Mouse (Mus musculus): ENCODE results near the gene Camta1. TPM values are rescaled to one million over a fixed set of nuclear protein-coding genes. Genes with fewer than 3 reads are reported as not detected.

The Camta1 gene
- polyA plus RNA-seq, 1 experiment from 2014 or later = 140 TPM

GRCm38 (mm10) chr4:151690041-151690440 is 171.6 kb downstream of the Camta1 start:
- no peak overlapping the region for H3K27ac ChIP-seq (ENCODE audit: low read depth, low read length)
- WGBS = 93% methylated on average over 12 of the region's 12 CpGs
- H3K4me1 ChIP-seq (replicated peaks; ENCODE audit: control insufficient read depth, insufficient read depth, low read length) = peaks cover 5% of the 10 kb centered on the region; the same call in 1 of the 2 replicates
- no peaks in the 10 kb centered on the region for H3K9me3 ChIP-seq (ENCODE audit: control insufficient read depth, low read length)
- ATAC-seq (replicated peaks; ENCODE audit: low FRiP score) (no peak), DNase-seq (ENCODE audit: low spot score) (no peak)
- H3K9ac ChIP-seq (ENCODE audit: low read length) = no peak overlapping the region
- H3K36me3 ChIP-seq (ENCODE audit: control insufficient read depth, insufficient read depth, low read length) = no peaks in the 10 kb centered on the region
- no peak overlapping the region for H3K4me2 ChIP-seq (ENCODE audit: low read depth, low read length, severe bottlenecking)
- no peak overlapping the region for H3K4me3 ChIP-seq (ENCODE audit: low read depth, low read length)
- H3K27me3 ChIP-seq (ENCODE audit: control insufficient read depth, insufficient read depth, low read length) = no peaks in the 10 kb centered on the region

- H3K27me3 ChIP-seq (ENCODE audit: control insufficient read depth, insufficient read depth, low read length) = no peaks in the 10 kb centered on the region
- no peaks in the 10 kb centered on the region for H3K9me3 ChIP-seq (ENCODE audit: control insufficient read depth, low read length)
- no peak overlapping the region for H3K9ac ChIP-seq (ENCODE audit: low read length)
- H3K4me1 ChIP-seq (replicated peaks; ENCODE audit: control insufficient read depth, insufficient read depth, low read length) = no peaks in the 10 kb centered on the region
- H3K36me3 ChIP-seq (ENCODE audit: control insufficient read depth, insufficient read depth, low read length) = no peaks in the 10 kb centered on the region
- H3K27ac ChIP-seq (ENCODE audit: low read depth, low read length) = no peak overlapping the region
- 90% methylated on average over 5 of the region's 5 CpGs for whole genome bisulfite sequencing
- no peak for DNase-seq (ENCODE audit: low spot score)
- H3K4me2 ChIP-seq (ENCODE audit: low read depth, low read length, severe bottlenecking) = no peak overlapping the region
- ATAC-seq (replicated peaks; ENCODE audit: low FRiP score) = no peak
- no peak overlapping the region for H3K4me3 ChIP-seq (ENCODE audit: low read depth, low read length)
These were observed 173.5 kb downstream of the Camta1 start for GRCm38 (mm10) chr4:151688206-151688605.

- no peak overlapping the region for H3K4me2 ChIP-seq (ENCODE audit: low read depth, low read length, severe bottlenecking)
- H3K9me3 ChIP-seq (ENCODE audit: control insufficient read depth, low read length) = no peaks in the 10 kb centered on the region
- no peak overlapping the region for H3K9ac ChIP-seq (ENCODE audit: low read length)
- WGBS = 89% methylated on average over 7 of the region's 7 CpGs
- no peaks in the 10 kb centered on the region for H3K27me3 ChIP-seq (ENCODE audit: control insufficient read depth, insufficient read depth, low read length)
- no peak overlapping the region for H3K27ac ChIP-seq (ENCODE audit: low read depth, low read length)
- no peaks in the 10 kb centered on the region for H3K4me1 ChIP-seq (replicated peaks; ENCODE audit: control insufficient read depth, insufficient read depth, low read length)
- no peak overlapping the region for H3K4me3 ChIP-seq (ENCODE audit: low read depth, low read length)
- no peaks in the 10 kb centered on the region for H3K36me3 ChIP-seq (ENCODE audit: control insufficient read depth, insufficient read depth, low read length)
- DNase-seq (ENCODE audit: low spot score) = no peak
- no peak for ATAC-seq (replicated peaks; ENCODE audit: low FRiP score)
These were observed 177.1 kb downstream of the Camta1 start for GRCm38 (mm10) chr4:151684596-151684995.

- no peak overlapping the region for H3K27ac ChIP-seq (ENCODE audit: low read depth, low read length)
- 84% methylated on average over 12 of the region's 12 CpGs for WGBS
These were observed 178.7 kb downstream of the Camta1 start for GRCm38 (mm10) chr4:151682831-151683488.

GRCm38 (mm10) chr4:151672452-151672851 is 189.2 kb downstream of the Camta1 start:
- peak; percentile 30; the same call in 1 of the 2 replicates for ATAC-seq (replicated peaks; ENCODE audit: low FRiP score)
- WGBS = 79% methylated on average over 13 of the region's 13 CpGs
- no peak for DNase-seq (ENCODE audit: low spot score)
- H3K9ac ChIP-seq (ENCODE audit: low read length) = no peak overlapping the region
- H3K36me3 ChIP-seq (ENCODE audit: control insufficient read depth, insufficient read depth, low read length) = no peaks in the 10 kb centered on the region
- H3K4me2 ChIP-seq (ENCODE audit: low read depth, low read length, severe bottlenecking) = no peak overlapping the region
- no peaks in the 10 kb centered on the region for H3K27me3 ChIP-seq (ENCODE audit: control insufficient read depth, insufficient read depth, low read length)
- H3K9me3 ChIP-seq (ENCODE audit: control insufficient read depth, low read length) = no peaks in the 10 kb centered on the region
- no peak overlapping the region for H3K27ac ChIP-seq (ENCODE audit: low read depth, low read length)
- no peak overlapping the region for H3K4me3 ChIP-seq (ENCODE audit: low read depth, low read length)
- no peaks in the 10 kb centered on the region; the same call in 1 of the 2 replicates for H3K4me1 ChIP-seq (replicated peaks; ENCODE audit: control insufficient read depth, insufficient read depth, low read length)

More at GRCm38 (mm10) chr4:151682831-151683488, 178.7 kb downstream of the Camta1 start:
- DNase-seq (ENCODE audit: low spot score) (no peak), ATAC-seq (replicated peaks; ENCODE audit: low FRiP score) (no peak)
- H3K4me3 ChIP-seq (ENCODE audit: low read depth, low read length) = no peak overlapping the region
- no peaks in the 10 kb centered on the region for H3K4me1 ChIP-seq (replicated peaks; ENCODE audit: control insufficient read depth, insufficient read depth, low read length)
- no peaks in the 10 kb centered on the region for H3K27me3 ChIP-seq (ENCODE audit: control insufficient read depth, insufficient read depth, low read length)
- no peaks in the 10 kb centered on the region for H3K36me3 ChIP-seq (ENCODE audit: control insufficient read depth, insufficient read depth, low read length)
- no peak overlapping the region for H3K4me2 ChIP-seq (ENCODE audit: low read depth, low read length, severe bottlenecking)
- H3K9ac ChIP-seq (ENCODE audit: low read length) = no peak overlapping the region
- peaks cover 5% of the 10 kb centered on the region; the same call in 1 of the 2 replicates for H3K9me3 ChIP-seq (ENCODE audit: control insufficient read depth, low read length)

- H3K4me2 ChIP-seq (ENCODE audit: low read depth, low read length, severe bottlenecking) = no peak overlapping the region
- no peaks in the 10 kb centered on the region for H3K4me1 ChIP-seq (replicated peaks; ENCODE audit: control insufficient read depth, insufficient read depth, low read length)
- no peak overlapping the region for H3K9ac ChIP-seq (ENCODE audit: low read length)
- no peak overlapping the region for H3K27ac ChIP-seq (ENCODE audit: low read depth, low read length)
- H3K9me3 ChIP-seq (ENCODE audit: control insufficient read depth, low read length) = no peaks in the 10 kb centered on the region
- WGBS = 80% methylated on average over 12 of the region's 12 CpGs
- H3K36me3 ChIP-seq (ENCODE audit: control insufficient read depth, insufficient read depth, low read length) = no peaks in the 10 kb centered on the region
- no peaks in the 10 kb centered on the region for H3K27me3 ChIP-seq (ENCODE audit: control insufficient read depth, insufficient read depth, low read length)
- no peak for DNase-seq (ENCODE audit: low spot score)
- no peak overlapping the region for H3K4me3 ChIP-seq (ENCODE audit: low read depth, low read length)
- no peak for ATAC-seq (replicated peaks; ENCODE audit: low FRiP score)
These were observed 195.2 kb downstream of the Camta1 start for GRCm38 (mm10) chr4:151666411-151666901.

- H3K4me2 ChIP-seq (ENCODE audit: low read depth, low read length, severe bottlenecking) = no peak overlapping the region
- no peaks in the 10 kb centered on the region for H3K36me3 ChIP-seq (ENCODE audit: control insufficient read depth, insufficient read depth, low read length)
- H3K9ac ChIP-seq (ENCODE audit: low read length) = no peak overlapping the region
- no peaks in the 10 kb centered on the region for H3K27me3 ChIP-seq (ENCODE audit: control insufficient read depth, insufficient read depth, low read length)
- no peaks in the 10 kb centered on the region for H3K4me1 ChIP-seq (replicated peaks; ENCODE audit: control insufficient read depth, insufficient read depth, low read length)
- 61% methylated on average over 9 of the region's 9 CpGs for WGBS
- no peak for DNase-seq (ENCODE audit: low spot score)
- no peak overlapping the region for H3K27ac ChIP-seq (ENCODE audit: low read depth, low read length)
- no peak overlapping the region for H3K4me3 ChIP-seq (ENCODE audit: low read depth, low read length)
- no peaks in the 10 kb centered on the region for H3K9me3 ChIP-seq (ENCODE audit: control insufficient read depth, low read length)
- ATAC-seq (replicated peaks; ENCODE audit: low FRiP score) = no peak
These were observed 200.2 kb downstream of the Camta1 start for GRCm38 (mm10) chr4:151661486-151661885.

- no peaks in the 10 kb centered on the region for H3K4me1 ChIP-seq (replicated peaks; ENCODE audit: control insufficient read depth, insufficient read depth, low read length)
- H3K27ac ChIP-seq (ENCODE audit: low read depth, low read length) = no peak overlapping the region
- H3K4me3 ChIP-seq (ENCODE audit: low read depth, low read length) = no peak overlapping the region
- H3K9ac ChIP-seq (ENCODE audit: low read length) = no peak overlapping the region
- no peak overlapping the region for H3K4me2 ChIP-seq (ENCODE audit: low read depth, low read length, severe bottlenecking)
- no peaks in the 10 kb centered on the region for H3K9me3 ChIP-seq (ENCODE audit: control insufficient read depth, low read length)
- no peak for DNase-seq (ENCODE audit: low spot score)
- no peak for ATAC-seq (replicated peaks; ENCODE audit: low FRiP score)
- WGBS = 78% methylated on average over 10 of the region's 10 CpGs
- H3K36me3 ChIP-seq (ENCODE audit: control insufficient read depth, insufficient read depth, low read length) = no peaks in the 10 kb centered on the region
- H3K27me3 ChIP-seq (ENCODE audit: control insufficient read depth, insufficient read depth, low read length) = no peaks in the 10 kb centered on the region
These were observed 205.2 kb downstream of the Camta1 start for GRCm38 (mm10) chr4:151656427-151656826.

Measured in forebrain, embryonic 11.5 days (tissue).